Mouse (Mus musculus) cerebellum, postnatal 10 days (tissue): ENCODE measurements at regions not wholly inside any gene's neighbourhood (a gene's known extent, or its start where the extent isn't known, plus 50 kb on each side); places are given as distances from the start of the nearest gene placed in this dataset.

Experiments used
- DNase-seq, 2 experiments: peaks; one replicate each; pipeline ENCODE4 v3.0.0; 2021; ENCODE audit warnings: mixed read lengths in 2 of 2

- DNase-seq: peak; percentile 80 to 87
Measured at GRCm38 (mm10) chr11:19760861-19761693, 163.1 kb upstream of the Spred2 start.

- peak; percentile 29 to 53 for DNase-seq
Measured at GRCm38 (mm10) chr11:19761694-19761976, 162.5 kb upstream of the Spred2 start.

- peak; percentile 72 to 74 for DNase-seq
Measured at GRCm38 (mm10) chr11:19767316-19767715, 156.9 kb upstream of the Spred2 start.

- DNase-seq: no peak
Measured at GRCm38 (mm10) chr11:19767871-19768270, 156.3 kb upstream of the Spred2 start.

GRCm38 (mm10) chr11:19768962-19769361 is 155.2 kb upstream of the Spred2 start:
- no peak for DNase-seq

- no peak for DNase-seq
Measured at GRCm38 (mm10) chr11:19774010-19774409, 150.2 kb upstream of the Spred2 start.

GRCm38 (mm10) chr11:19775741-19776140 is 148.4 kb upstream of the Spred2 start:
- DNase-seq: no peak

- peak; percentile 30 to 62 for DNase-seq
Measured at GRCm38 (mm10) chr11:19776473-19777200, 147.5 kb upstream of the Spred2 start.

GRCm38 (mm10) chr11:19778191-19778590 is 146.0 kb upstream of the Spred2 start:
- peak; percentile 57 to 63 for DNase-seq

- DNase-seq: peak; percentile 54 to 66
Measured at GRCm38 (mm10) chr11:19785110-19785509, 139.1 kb upstream of the Spred2 start.

GRCm38 (mm10) chr11:19796950-19797670 is 127.1 kb upstream of the Spred2 start:
- no peak for DNase-seq

GRCm38 (mm10) chr11:19809359-19809758 is 114.8 kb upstream of the Spred2 start:
- no peak for DNase-seq

- DNase-seq: no peak
Measured at GRCm38 (mm10) chr11:19811271-19811991, 112.7 kb upstream of the Spred2 start.

- no peak for DNase-seq
Measured at GRCm38 (mm10) chr11:19811992-19812690, 112.0 kb upstream of the Spred2 start.

- DNase-seq: no peak
Measured at GRCm38 (mm10) chr11:19813549-19813948, 110.6 kb upstream of the Spred2 start.

GRCm38 (mm10) chr11:19822991-19823390 is 101.2 kb upstream of the Spred2 start:
- peak; percentile 36 to 60 for DNase-seq

GRCm38 (mm10) chr11:19823461-19823895 is 100.7 kb upstream of the Spred2 start:
- DNase-seq: peak; percentile 84 to 90

GRCm38 (mm10) chr11:19826481-19827185 is 97.5 kb upstream of the Spred2 start:
- peak; percentile 69 to 80 for DNase-seq

GRCm38 (mm10) chr11:19827996-19828395 is 96.2 kb upstream of the Spred2 start:
- DNase-seq: no peak

GRCm38 (mm10) chr11:19828959-19829401 is 95.2 kb upstream of the Spred2 start:
- DNase-seq: no peak

- DNase-seq: no peak
Measured at GRCm38 (mm10) chr11:19829564-19830279, 94.5 kb upstream of the Spred2 start.
